Mouse (Mus musculus) mature B cell (primary cell): ENCODE measurements around the gene Esyt1.

Source experiments
- in situ Hi-C: fragments of 300-500 bp; cut with MboI; formaldehyde crosslinking; loops from 2 replicates; pipeline ENCODE4 v1.14.3; 2019

The Esyt1 gene

DNA sequence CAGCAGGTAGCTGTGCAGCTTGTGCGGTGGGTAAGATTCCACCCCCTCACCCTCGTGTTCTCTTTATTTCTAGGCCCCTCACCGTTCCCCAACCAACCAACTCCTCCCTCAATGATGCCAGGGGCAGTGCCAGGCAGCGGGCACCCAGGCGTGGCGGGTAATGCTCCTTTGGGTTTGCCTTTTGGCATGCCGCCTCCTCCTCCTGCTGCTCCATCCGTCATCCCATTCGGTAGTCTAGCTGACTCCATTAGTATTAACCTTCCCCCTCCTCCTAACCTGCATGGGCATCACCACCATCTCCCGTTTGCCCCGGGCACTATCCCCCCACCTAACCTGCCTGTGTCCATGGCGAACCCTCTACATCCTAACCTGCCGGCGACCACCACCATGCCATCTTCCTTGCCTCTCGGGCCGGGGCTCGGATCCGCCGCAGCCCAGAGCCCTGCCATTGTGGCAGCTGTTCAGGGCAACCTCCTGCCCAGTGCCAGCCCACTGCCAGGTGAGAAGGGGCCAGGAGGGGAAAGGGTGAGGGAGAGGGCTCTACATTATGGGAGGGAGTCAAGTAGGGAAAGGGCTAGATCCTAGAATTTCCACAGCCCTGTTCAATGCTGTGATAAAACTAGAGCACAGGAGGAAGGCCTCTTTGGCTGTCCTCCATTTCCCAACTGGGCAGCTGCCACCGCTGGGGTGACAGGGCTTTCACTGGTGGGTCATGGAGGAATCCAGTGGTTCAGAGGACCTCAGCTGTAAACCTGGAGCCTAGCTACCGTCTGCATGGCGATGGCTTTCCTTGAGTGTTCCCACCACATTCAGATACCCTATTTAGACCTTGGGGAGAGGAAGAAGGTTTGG, 37.6 kb downstream of the Esyt1 start:
- in situ Hi-C loops: no loop called here

DNA sequence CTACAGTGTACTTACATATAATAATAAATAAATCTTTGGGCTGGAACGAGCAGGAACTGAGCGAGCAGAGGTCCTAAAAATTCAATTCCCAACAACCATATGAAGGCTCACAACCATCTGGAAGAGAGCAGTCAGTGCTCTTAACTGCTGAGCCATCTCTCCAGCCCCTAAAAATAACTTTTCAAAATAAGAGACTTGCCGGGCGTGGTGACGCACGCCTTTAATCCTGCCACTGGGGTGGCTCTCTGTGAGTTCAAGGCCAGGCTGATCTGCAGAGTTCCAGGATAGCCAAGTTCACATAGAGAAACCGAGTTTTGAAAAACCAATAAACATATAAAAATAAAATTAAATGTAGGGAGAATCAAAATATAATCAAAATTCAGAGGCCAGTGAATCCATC, 39.3 kb downstream of the Esyt1 start:
- in situ Hi-C loops: no loop called here

DNA sequence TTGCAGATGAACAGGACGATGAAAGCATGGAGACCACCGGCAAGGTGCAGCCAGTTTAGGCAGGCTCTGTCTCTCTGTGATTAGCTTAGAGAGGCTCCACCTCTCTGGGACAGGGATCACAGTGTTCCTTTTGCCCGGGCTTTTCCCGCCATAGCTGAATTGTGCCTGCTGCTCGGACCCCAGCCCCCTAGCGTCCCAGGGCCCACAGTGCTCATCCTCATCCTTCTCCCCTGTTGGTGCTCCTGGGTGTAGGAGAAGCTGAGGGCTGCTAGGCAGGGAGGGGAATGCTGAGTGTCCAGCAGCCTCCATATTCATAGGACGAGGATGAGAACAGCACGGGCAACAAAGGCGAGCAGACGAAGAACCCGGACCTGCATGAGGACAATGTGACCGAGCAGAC, 51.3 kb downstream of the Esyt1 start:
- in situ Hi-C loops: no loop called here

DNA sequence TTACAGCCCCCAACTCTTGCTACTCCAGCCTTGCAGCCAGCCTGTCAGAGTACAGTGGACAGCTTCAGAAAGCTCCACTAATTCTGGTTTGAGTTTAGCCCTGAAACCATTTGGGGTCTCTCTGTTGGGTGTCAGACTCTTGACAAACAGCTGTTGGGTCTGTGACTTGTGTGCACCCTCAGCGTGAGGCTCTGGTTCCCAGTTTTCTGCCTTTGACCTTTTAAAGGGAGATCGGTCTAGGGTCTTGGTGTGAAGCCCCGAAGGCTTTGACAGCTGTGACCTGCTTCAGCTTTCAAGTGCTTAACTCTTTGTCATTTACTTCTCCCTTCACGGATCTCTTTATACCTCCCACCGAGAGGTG, 65.4 kb downstream of the Esyt1 start:
- in situ Hi-C loops: no loop called here
